Mouse (Mus musculus): ENCODE results near the gene Oaz1.

DNA sequence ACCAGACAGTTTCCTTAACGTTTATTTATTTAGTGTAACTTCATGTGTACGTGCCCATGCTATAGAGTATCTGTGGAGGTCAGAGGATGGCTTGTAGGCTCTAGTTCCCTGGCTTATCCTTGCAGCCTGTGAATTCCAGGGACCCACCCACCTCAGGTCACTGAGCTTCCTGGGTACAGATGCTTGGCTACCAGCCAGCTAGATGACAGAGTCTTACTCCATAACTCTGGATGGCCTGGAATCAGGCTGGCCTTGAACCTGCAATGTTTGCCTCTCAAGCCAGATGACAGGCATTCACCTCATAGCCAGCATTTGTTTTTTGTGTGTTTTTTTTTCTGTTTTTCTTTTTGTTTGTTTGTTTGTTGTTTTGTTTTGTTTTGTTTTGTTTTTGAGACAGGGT lies 9.3 kb upstream of the Oaz1 start:
- TF ChIP-seq CTCF (IDR thresholded peaks at IDR 0.05; ENCODE audit: low read depth) (no peak), EP300 (IDR thresholded peaks at IDR 0.05; ENCODE audit: low read depth) (no peak)
